Mouse (Mus musculus) spleen, postnatal 10 days (tissue): Measurements from ENCODE around the gene ccdc198.
"Not testable (repeated sequence)": the region's sequence is repeated elsewhere in the genome, so short reads cannot be mapped to it uniquely, and the experiment has no call there.

ENCODE experiments used
- DNase-seq, 2 experiments: peaks; one replicate each; pipeline ENCODE4 v3.0.0; 2021 to 2022; ENCODE audit warnings: low spot score in 2 of 2

Gene ccdc198

GRCm38 (mm10) chr14:49245126-49245714 is at the start of gene ccdc198:
TSS of gene ccdc198 (minus strand) at chr14:49245474.
- no peak for DNase-seq

GRCm38 (mm10) chr14:49293802-49294449 is 48.7 kb upstream of the ccdc198 start:
- no peak for DNase-seq

DNA sequence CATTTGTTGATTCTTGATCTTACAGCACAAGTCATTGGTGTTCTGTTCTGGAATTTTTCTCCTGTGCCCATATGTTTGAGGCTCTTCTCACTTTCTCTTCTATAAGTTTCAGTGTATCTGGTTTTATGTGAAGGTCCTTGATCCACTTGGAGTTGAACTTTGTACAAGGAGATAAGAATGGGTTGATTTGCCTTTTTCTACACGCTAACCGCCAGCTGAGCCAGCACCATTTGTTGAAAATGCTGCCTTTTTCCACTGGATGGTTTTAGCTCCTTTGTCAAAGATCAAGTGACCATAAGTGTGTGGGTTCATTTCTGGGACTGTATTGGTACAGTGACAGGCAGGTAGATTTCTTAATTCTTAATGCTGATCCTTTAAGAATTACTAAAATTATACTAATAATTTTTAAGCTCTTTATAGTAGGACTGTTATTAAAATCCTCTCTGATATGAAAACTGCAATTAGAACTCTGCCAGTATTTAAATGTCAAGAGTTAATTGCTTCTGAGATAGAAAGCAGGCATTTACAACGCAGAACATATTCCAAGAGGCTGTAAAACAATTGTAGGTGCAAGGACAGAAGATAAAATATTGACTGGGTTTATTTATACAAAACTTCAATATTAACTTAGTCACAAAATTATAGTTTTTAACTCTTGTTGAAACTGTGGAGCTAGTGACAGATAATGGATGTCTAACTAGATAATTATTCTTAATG is 44.9 kb upstream of the ccdc198 start:
- DNase-seq: no peak

DNA sequence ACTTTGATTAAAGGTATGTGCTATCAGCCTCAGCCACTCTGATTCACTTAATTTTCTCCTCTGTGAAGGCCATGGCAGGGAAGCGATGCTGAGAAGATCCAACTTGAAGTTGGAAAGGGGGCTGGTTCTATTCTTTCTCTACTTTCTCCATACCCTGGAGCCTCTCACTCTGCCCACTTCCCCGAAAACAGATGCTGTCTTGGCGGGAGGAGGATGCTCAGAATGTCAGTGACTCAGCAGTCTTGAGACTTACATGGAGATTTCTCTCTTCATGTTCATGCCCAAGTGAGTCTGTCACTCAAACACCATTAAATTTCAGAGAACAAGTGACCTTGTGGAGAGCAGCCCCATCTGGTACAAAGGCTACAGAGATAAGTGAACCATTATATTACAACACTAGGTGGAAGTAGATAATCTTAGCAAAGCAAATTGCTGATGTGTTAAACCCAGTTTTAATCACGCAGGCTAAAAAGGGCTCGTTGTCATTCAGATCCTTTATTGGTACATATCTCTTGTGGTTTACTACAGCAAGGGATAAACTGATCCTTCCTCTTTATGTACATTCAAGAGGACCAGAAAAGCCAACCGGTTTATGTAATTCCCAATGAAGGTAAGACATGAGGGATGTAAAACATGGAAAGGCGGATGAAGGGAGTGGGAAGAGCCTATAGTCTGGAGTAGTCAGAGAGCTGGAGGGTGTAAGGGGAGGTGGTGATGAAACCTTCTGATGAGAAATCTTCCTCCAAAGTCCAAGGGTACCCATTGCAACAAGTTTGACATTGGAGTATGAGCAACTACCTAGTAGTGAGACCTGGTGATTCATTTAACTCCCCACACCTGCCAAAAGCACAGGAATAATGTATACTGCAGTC is 38.7 kb upstream of the ccdc198 start:
- no peak for DNase-seq

- DNase-seq: no peak
Observed at GRCm38 (mm10) chr14:49278880-49279279, 33.6 kb upstream of the ccdc198 start.

- DNase-seq: not testable (repeated sequence)
Observed at GRCm38 (mm10) chr14:49278479-49278878, 33.2 kb upstream of the ccdc198 start.

- no peak for DNase-seq
Observed at GRCm38 (mm10) chr14:49277642-49278041, 32.4 kb upstream of the ccdc198 start.

- DNase-seq: no peak
Observed at GRCm38 (mm10) chr14:49275376-49275775, 30.1 kb upstream of the ccdc198 start.

- DNase-seq: no peak
Observed at GRCm38 (mm10) chr14:49265286-49266002, 20.2 kb upstream of the ccdc198 start.

DNA sequence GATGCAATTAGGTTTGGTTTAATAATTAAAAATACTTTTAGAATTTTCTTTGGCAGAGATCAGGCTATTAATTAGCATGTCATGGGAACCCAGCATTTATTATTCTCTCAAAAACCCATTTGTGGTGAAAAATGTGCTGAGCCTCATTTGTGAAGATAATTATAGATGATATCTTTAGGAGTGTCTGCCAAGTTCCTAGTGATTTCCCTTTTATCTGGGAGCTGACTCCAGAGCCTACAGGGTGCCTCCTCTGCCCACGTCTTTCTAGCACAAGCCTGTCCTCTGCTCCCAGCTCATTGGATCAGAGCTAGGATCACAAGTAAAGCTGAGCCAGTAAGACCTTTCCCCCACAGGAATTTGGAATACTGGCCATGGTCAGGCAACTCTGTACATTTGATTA is 3.8 kb downstream of the ccdc198 start:
- DNase-seq: no peak

- peak in 1 of 2 experiments; percentile 44 for DNase-seq
Observed at GRCm38 (mm10) chr14:49238206-49238605, 7.1 kb downstream of the ccdc198 start.

DNA sequence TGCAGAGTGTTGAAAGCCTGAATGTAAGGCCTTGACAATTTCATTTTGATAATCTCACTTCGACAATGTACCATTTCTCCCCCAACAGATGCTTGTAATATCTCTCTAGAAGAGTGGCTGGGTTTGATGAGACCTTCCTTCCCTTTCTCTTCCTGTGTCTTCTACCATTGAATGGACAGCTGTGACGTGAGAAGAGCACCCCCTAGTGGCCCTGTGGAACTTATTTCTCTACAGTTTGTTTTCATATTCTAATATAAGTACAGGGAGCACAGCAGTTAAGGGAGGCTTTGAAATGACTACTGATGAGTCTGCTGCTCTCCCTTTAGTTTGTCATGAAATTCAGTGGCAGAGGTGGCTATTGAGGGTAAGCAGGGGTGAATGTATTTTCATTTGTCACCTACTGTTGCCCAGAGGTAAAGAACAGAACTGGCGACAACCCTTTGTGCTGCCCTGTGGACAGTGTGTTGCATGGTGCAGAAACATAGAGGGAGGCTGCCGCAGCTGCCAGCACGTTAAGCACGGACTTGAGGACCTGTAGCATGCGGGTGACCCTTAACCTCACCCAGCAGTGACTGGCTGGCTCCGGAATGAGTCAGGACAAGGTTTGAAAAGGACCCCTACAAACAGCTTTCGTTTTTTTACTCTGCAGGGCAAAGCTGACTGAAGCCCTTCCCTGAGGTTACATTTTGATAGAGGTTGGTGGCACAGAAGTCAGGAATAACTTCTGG is 10.3 kb downstream of the ccdc198 start:
- peak; percentile 12 to 66 for DNase-seq

DNA sequence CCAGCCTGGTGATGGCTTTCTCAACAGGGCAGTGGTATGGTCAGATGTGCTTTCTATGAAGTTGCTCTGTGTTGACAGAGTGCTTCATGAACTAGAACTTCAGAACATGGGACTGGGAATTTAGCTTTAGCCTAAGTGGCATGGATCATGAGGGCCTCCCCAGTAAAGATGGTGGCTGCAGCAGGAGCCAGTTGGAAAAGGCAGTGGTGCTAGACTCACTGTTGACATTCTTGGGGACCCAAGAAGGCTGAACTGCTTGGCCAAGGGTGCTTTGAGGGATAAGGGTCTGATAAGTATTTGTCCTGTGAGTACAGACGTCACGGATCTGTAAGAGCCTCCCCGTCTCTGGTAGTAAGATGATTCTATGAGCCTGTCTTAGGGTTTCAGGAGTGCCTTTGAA is 13.4 kb downstream of the ccdc198 start:
- no peak for DNase-seq

- DNase-seq: no peak
Observed at GRCm38 (mm10) chr14:49226986-49227385, 18.3 kb downstream of the ccdc198 start.

DNA sequence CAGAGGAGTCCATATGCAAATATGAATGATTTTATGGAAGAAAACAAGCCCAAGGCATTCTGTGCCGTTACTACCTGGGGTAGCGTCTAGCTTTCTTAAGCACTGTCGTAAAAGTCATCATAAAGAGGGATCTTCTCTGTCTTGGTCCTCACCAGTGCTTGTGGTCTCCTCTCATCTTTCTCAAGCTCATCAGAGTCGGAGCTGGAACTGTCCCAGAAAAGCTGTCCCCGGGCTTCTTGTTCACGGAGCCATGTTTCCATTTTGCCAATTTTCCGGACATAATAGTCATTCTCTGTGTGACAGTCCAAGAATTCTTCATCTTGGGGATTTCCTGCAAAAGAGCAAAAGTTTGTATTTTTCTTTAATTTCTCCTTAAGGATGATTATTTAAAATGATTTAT is 18.8 kb downstream of the ccdc198 start:
- no peak for DNase-seq

GRCm38 (mm10) chr14:49221771-49222170 is 23.5 kb downstream of the ccdc198 start:
- DNase-seq: no peak

DNA sequence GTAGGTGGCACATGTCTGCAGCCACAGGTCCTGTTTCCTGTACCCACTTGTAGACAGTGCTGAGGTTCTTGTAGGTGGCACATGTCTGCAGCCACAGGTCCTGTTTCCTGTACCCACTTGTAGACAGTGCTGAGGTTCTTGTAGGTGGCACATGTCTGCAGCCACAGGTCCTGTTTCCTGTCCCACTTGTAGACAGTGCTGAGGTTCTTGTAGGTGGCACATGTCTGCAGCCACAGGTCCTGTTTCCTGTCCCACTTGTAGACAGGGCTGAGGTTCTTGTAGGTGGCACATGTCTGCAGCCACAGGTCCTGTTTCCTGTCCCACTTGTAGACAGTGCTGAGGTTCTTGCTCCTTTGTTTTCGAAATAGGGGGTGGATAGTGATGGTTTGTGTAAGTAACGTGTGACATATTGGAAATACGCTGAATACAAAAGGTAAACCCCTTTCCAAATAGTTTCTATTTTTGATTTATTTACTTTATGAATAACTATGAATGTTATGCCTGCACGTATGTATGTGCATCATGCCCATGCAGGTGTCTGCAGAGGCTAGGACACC is 25.7 kb downstream of the ccdc198 start:
- not testable (repeated sequence) for DNase-seq

DNA sequence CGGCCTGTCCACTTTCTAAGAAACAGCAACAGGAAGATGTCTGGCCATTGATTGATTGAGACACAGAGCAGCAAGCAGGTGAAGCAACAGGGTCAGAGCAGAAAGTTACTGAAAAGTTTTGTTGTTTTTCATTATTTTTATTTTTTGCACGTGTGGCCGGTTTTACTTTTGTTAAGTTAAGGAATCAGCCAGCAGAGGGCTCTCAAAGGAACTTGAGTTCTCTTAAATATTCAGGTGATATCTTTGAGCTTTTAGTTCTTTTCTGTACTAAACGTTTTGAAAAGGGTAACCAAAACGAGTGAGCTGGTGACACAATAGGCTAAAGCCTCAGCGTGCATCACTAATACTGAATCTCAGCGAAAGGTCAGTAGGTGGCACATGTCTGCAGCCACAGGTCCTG is 26.6 kb downstream of the ccdc198 start:
- DNase-seq: no peak

GRCm38 (mm10) chr14:49210215-49210614 is 35.1 kb downstream of the ccdc198 start:
- DNase-seq: not testable (repeated sequence)

DNA sequence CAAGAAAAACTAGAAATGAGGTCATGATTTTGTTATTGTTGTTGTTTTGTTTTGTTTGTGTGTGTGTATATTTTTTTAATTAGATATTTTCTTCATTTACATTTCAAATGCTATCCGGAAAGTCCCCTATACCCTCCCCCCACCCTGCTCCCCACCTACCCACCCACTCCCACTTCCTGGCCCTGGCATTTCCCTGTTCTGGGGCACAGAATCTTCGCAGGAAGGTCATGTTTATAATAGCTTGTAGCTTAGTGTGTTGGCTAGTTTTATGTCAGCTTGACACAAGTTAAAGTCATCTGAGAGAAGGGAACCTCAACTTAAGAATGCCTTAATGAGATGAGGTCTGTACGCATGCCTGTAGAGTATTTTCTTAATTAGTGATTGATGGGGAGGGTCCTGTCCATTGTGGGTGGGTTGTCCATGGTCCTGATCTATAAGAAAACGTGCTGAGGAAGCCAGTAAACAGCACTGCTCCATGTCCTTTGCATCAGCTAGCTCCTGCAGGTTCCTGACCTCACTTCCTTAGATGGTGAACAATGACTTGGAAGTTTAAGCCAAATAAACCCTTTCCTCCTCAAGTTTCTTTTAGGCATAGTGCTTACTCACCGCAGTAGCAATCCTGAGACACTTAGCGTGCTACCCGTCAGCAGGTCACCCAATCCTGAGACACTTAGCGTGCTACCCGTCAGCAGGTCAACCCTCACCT is 44.0 kb downstream of the ccdc198 start:
- DNase-seq: no peak
